Mouse (Mus musculus) lung, embryonic 16.5 days (tissue): ENCODE data around the gene 2410004B18Rik. TPM values are rescaled to one million over a fixed set of nuclear protein-coding genes. Genes with fewer than 3 reads are reported as not detected.
"Not testable (repeated sequence)": the region's sequence is repeated elsewhere in the genome, so short reads cannot be mapped to it uniquely, and the experiment has no call there.

ENCODE experiments used
- ATAC-seq: fragments of 200-750 bp; cut with Nextera tagmentation; 2 replicates; pipeline ENCODE4 v1.8.0; 2017; ENCODE audit warnings: low read depth, mild to moderate bottlenecking, moderate library complexity
- H3K27ac ChIP-seq: fragments of 300-500 bp; sonication (generic); 2 replicates; pipeline ENCODE4 v1.5.1; 2014; ENCODE audit warnings: mild to moderate bottlenecking, control low read depth, low read length
- H3K27me3 ChIP-seq: fragments of 300-500 bp; sonication (generic); 2 replicates; pipeline ENCODE4 v1.6.1; 2014; ENCODE audit warnings: low read depth, low read length, mixed read lengths; ENCODE audit not compliant: control insufficient read depth, insufficient read depth
- H3K36me3 ChIP-seq: fragments of 300-500 bp; sonication (generic); 2 replicates; pipeline ENCODE4 v1.6.1; 2014; ENCODE audit warnings: low read length; ENCODE audit not compliant: control insufficient read depth, insufficient read depth
- H3K4me1 ChIP-seq: fragments of 300-500 bp; sonication (generic); replicated peaks from 2 replicates; pipeline ENCODE4 v1.6.1; 2014; ENCODE audit warnings: low read length, mixed read lengths; ENCODE audit not compliant: control insufficient read depth, insufficient read depth
- H3K4me2 ChIP-seq: fragments of 300-500 bp; sonication (generic); 2 replicates; pipeline ENCODE4 v1.6.1; 2014; ENCODE audit warnings: low read depth, low read length, control low read depth
- H3K4me3 ChIP-seq: fragments of 300-500 bp; sonication (generic); 2 replicates; pipeline ENCODE4 v1.5.1; 2014; ENCODE audit warnings: mild to moderate bottlenecking, low read length, control low read depth
- H3K9ac ChIP-seq: fragments of 300-500 bp; sonication (generic); 2 replicates; pipeline ENCODE4 v1.6.1; 2014; ENCODE audit warnings: low read length, control low read depth
- H3K9me3 ChIP-seq: fragments of 300-500 bp; sonication (generic); 2 replicates; pipeline ENCODE4 v1.6.1; 2016; ENCODE audit warnings: low read length; ENCODE audit not compliant: control insufficient read depth
- WGBS: fragments of 180-500 bp; shearing (Covaris S2); extraction: QIAGEN DNeasy Blood & Tissue Kit; methylation state at CpG from one replicate; pipeline ENCODE4 v1.1.7; 2014; 5-methylcytosine and 5-hydroxymethylcytosine counted together
- polyA plus RNA-seq: library from polyadenylated mRNA; unstranded; fragments of >200 nt; fragmentation: Nextera tagmentation; extraction: Ambion mirVana; gene quantifications from 2 replicates; pipeline ENCODE4 v1.2.1, GENCODE M21; 2015

The 2410004B18Rik gene
- polyA plus RNA-seq, 1 experiment from 2014 or later = 46.9 TPM

DNA sequence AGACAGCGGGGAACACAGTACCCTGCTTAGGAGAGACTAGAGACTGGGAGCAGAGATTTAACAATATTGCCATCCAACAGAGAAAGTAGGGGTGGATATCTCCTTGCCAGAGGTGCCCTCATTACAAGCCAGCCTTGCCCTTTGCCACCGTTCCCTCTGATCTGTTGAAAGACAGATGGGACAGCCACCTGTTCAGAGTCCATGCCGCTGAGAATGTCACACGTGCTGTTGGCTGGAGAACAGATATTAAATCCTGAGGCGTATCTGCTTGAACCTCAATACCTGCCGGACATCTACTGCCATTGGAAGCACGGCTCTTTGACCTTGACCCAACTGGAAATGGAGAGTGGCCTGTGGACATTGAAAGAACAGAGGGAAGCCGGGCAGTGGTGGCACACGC lies 31.2 kb upstream of the 2410004B18Rik start:
- no peaks in the 10 kb centered on the region; the same call in 1 of the 2 replicates for H3K4me1 ChIP-seq
- no peaks in the 10 kb centered on the region for H3K27me3 ChIP-seq
- H3K27ac ChIP-seq = no peak overlapping the region
- no peak for ATAC-seq
- no peaks in the 10 kb centered on the region for H3K9me3 ChIP-seq
- H3K4me3 ChIP-seq = no peak overlapping the region
- H3K36me3 ChIP-seq = no peaks in the 10 kb centered on the region
- WGBS = 88% methylated on average over 9 of the region's 9 CpGs
- H3K9ac ChIP-seq = no peak overlapping the region
- H3K4me2 ChIP-seq = no peak overlapping the region

DNA sequence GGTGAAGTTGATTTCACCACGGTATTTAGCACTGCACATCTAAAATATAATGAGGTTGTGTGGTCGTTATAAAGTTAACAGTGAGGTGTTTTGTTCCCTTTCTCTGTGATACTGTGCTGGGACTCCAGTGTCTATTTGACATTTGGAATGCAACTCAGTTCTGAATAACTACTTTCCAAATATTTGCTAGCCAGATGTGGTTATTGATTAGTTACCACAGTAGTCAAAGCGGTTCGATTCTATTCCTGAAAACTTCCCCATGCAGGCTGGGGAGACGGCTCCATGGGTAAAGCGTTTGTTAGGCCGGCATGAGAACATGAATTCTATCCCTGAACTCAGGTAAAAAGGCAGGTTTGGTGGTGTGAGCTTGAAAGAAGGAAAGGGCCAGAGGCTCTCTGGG lies 25.3 kb upstream of the 2410004B18Rik start:
- no peak overlapping the region for H3K9ac ChIP-seq
- no peaks in the 10 kb centered on the region for H3K9me3 ChIP-seq
- H3K4me1 ChIP-seq = no peaks in the 10 kb centered on the region
- H3K36me3 ChIP-seq = no peaks in the 10 kb centered on the region
- H3K27ac ChIP-seq = no peak overlapping the region
- no peak overlapping the region for H3K4me3 ChIP-seq
- WGBS = 77% methylated on average over 7 of the region's 7 CpGs
- H3K27me3 ChIP-seq = no peaks in the 10 kb centered on the region
- no peak overlapping the region for H3K4me2 ChIP-seq
- ATAC-seq = no peak

DNA sequence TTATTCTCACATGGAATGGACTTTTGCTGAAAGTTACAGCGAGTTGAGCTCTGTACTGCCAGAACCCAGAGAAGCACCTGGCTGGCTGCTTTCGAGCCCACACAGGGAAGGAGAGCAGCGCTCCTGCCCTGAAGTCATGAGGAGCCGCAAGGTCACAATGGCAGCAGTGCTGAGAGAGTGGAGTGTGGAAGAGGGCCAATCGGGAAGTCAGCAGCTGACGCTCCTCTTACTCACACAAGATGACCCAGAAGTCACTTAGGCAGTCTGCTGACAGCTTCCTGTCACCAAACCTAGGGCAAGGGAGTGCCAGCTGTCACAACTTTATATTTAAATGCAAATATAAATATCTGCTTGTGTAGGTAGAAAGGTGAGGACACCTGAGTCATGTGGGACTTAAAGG lies 24.6 kb upstream of the 2410004B18Rik start:
- H3K9ac ChIP-seq = no peak overlapping the region
- 68% methylated on average over 6 of the region's 6 CpGs for WGBS
- no peak for ATAC-seq
- no peak overlapping the region for H3K4me2 ChIP-seq
- no peak overlapping the region for H3K27ac ChIP-seq
- no peaks in the 10 kb centered on the region for H3K4me1 ChIP-seq
- no peaks in the 10 kb centered on the region for H3K36me3 ChIP-seq
- H3K27me3 ChIP-seq = no peaks in the 10 kb centered on the region
- no peaks in the 10 kb centered on the region for H3K9me3 ChIP-seq
- H3K4me3 ChIP-seq = no peak overlapping the region

DNA sequence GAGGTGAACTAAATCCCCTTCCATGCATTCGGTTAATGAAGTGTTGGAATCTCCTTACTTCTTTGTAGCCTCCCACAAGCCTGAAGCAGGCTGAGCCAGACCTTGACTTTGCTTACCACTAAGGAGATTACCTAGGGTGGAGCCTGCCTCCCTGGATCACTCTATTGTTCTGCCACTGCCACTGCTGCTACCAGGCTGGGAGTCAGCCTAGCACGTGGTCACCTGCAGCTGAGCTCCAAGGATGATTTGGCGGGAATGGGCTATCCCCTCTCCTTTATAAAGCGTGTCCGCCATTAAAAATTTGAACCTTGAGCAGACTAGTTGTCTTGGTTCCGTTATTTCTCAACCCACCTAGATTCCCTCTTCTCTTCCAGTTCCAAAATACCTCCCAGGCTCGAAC lies 23.9 kb upstream of the 2410004B18Rik start:
- not testable (repeated sequence) for H3K9ac ChIP-seq, H3K27ac ChIP-seq, H3K4me2 ChIP-seq, H3K27me3 ChIP-seq, H3K9me3 ChIP-seq, ATAC-seq, H3K4me3 ChIP-seq, H3K4me1 ChIP-seq, H3K36me3 ChIP-seq
- WGBS = 76% methylated on average over 7 of the region's 7 CpGs

DNA sequence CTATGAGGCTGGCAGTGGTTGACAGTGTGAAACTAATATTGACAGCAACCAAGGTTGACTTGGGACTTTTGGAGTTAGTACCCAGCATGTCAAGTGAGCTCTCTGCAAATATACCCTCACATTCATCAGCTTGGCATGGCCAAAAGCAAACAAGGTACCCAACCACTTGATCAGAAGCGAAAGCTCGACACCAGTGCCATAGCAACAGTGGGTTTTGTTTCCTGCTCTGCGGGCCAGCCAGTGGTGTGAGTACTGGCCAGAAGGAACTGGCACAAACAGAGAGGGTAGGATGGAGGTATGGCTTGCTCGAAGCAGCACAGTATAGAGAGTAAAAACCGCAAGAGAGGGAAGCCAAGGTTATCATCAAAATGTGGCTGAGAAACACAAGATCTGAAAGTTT lies 21.4 kb upstream of the 2410004B18Rik start:
- no peaks in the 10 kb centered on the region for H3K9me3 ChIP-seq
- H3K27me3 ChIP-seq = no peaks in the 10 kb centered on the region
- no peak overlapping the region for H3K4me3 ChIP-seq
- H3K4me1 ChIP-seq = no peaks in the 10 kb centered on the region
- H3K9ac ChIP-seq = no peak overlapping the region
- no peak overlapping the region for H3K27ac ChIP-seq
- H3K4me2 ChIP-seq = no peak overlapping the region
- 73% methylated on average over 5 of the region's 5 CpGs for WGBS
- no peak for ATAC-seq
- no peaks in the 10 kb centered on the region for H3K36me3 ChIP-seq

DNA sequence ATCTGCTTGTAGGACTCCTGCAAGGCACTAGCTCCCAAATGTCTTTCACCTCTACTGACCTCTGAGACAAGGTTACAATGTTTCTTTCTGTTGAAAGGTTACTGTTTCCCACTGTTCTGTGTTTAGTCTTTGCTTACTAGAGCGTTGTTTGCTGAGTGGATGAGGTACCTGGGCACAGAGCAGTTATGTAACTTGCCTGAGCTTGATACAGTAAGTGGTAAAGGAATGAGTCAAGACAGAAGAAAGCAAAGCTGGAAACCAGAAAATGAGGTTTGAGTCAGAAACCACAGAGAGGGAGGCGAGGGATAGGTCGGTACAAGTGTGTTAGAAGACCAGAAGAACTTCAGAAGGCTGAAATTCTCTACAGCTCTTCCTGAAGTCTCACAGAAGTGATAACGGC lies 21.0 kb upstream of the 2410004B18Rik start:
- Histone ChIP-seq H3K27me3 (no peaks in the 10 kb centered on the region), H3K4me1 (no peaks in the 10 kb centered on the region), H3K36me3 (no peaks in the 10 kb centered on the region), H3K27ac (no peak overlapping the region), H3K4me3 (no peak overlapping the region), H3K9ac (no peak overlapping the region), H3K9me3 (no peaks in the 10 kb centered on the region), H3K4me2 (no peak overlapping the region)
- 84% methylated on average over 4 of the region's 4 CpGs for WGBS
- ATAC-seq = no peak

DNA sequence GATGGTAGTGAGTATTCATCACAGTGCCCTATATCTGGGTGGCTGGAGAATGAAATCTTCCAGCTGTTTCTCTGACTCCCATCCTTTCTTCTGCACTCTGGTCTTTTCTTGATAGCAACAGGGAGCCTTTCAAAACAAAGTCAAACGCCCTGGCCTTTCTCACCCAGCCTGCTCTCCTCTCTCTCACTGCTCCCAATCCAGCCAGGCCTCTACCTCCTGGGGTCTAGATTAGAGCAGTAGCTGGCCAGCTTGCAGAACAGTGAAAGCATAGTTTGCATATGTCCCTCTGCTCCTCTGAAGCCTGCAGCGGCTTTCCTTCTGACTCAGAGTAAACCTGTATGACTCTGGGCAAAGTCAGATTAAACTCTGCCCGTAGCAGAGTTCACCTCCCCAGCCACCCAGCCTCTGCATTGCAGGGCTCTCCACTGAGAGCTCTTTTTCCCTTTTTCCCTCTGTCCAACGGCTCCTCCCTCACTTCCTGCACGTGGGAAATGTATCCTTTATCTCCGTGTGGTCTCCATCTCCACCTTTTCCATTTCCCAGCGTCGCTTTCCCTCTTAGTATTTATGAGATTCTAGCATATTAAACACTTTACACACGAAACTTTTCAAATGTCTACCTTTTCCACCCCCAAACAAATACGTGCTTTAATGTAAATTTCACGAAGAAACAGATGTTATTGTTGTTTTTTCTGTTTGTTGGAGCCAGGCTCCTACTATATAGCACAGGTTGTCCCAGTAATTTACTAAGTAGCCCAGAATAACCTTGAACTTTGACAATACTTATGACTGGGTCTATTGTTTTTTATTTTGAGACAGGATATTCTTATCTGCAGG lies 15.6 kb upstream of the 2410004B18Rik start, which contains the start of gene Bcl10:
Gene Bcl10 (plus strand): TSS at position 786 of the 836 bp plus-strand sequence.
- Histone ChIP-seq H3K36me3 (no peaks in the 10 kb centered on the region), H3K4me2 (peak within 1 kb of the TSS; percentile 57), H3K4me1 (peaks cover 17% of the 10 kb centered on the region), H3K4me3 (peak within 1 kb of the TSS; percentile 36), H3K27ac (peak within 1 kb of the TSS; percentile 81), H3K9ac (peak within 1 kb of the TSS; percentile 33; the same call in 1 of the 2 replicates), H3K9me3 (no peaks in the 10 kb centered on the region), H3K27me3 (no peaks in the 10 kb centered on the region)
- 28% methylated on average over 11 of the region's 11 CpGs for WGBS
- ATAC-seq = no peak

DNA sequence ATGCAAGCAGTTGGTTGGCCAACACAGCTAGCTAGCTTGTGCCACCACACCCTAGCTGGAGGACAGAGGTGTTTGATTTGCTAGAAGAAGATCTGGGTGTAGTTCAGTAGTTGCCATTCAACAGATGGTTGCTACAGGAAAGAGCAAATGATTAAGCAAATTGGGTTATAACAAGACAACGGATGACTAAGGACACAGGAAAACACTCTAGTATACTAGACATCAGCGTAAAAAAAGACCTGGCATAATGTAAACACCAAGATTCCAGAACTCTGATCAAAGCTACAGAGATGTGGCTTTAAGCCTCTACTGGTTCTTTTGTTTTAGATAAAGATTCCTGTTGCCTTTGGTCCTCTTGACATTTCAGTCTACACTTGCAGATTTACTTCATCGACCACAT lies 14.8 kb upstream of the 2410004B18Rik start:
- 0 out of 2 replicates have a peak, but pooled peaks cover 1% of the 10 kb centered on the region for H3K36me3 ChIP-seq
- no peak for ATAC-seq
- H3K4me1 ChIP-seq = peaks cover 17% of the 10 kb centered on the region
- WGBS = 28% methylated on average over 3 of the region's 3 CpGs
- no peaks in the 10 kb centered on the region for H3K27me3 ChIP-seq
- H3K4me3 ChIP-seq = no peak overlapping the region
- H3K9ac ChIP-seq = no peak overlapping the region
- no peaks in the 10 kb centered on the region for H3K9me3 ChIP-seq
- 0 out of 2 replicates have a peak overlapping the region, but pooled peaks have one; percentile 18 for H3K27ac ChIP-seq
- H3K4me2 ChIP-seq = no peak overlapping the region

DNA sequence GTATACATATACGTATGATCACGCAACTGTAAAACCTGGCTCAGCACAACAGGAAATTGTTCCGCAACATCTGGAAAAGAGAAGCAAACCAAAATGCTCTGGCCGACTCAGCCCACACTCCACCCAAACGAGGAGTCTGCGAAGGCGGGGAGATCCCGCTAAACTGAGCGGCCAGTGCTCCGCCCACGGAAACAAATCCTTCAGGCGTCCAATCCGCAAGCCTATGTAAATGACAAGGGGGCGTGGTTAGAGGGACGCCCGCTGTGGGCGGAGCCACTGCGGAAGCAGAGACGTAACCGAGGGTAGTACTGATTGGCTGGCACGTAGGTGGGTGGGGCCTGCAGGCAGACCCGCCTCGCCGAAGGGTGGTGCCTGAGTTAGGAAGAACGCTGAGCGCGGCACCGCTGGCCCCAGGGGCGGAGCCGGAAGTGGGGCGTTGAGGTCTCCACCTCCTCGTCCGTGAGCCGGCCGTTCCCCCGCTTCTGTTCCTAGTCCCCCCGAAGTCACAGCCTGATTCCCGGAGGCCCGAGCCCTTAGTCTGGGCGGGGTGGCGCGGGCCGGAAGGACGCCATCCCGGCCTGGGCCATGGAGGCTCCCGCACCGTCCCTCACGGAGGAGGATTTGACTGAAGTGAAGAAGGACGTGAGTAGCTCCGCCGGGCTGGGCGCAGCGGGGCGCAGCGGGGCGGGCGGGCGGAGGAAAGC lies 13.8 kb upstream of the 2410004B18Rik start:
- ATAC-seq = peak; percentile 100

More for the DNA sequence above, 13.8 kb upstream of the 2410004B18Rik start:
- Histone ChIP-seq H3K27ac (peak overlapping the region; percentile 98), H3K36me3 (0 out of 2 replicates have a peak, but pooled peaks cover 2% of the 10 kb centered on the region), H3K9ac (peak overlapping the region; percentile 95), H3K4me1 (peaks cover 17% of the 10 kb centered on the region), H3K9me3 (no peaks in the 10 kb centered on the region), H3K4me3 (peak overlapping the region; percentile 81), H3K4me2 (peak overlapping the region; percentile 57), H3K27me3 (no peaks in the 10 kb centered on the region)
- WGBS = 0% methylated on average over 58 of the region's 58 CpGs
